Mouse (Mus musculus): ENCODE results near the gene Tdgf1.

GRCm38 (mm10) chr9:110990204-110990603 lies 44.2 kb upstream of the Tdgf1 start, which contains the start of gene Rtp3:
- TF ChIP-seq BHLHE40 (IDR thresholded peaks at IDR 0.05; ENCODE audit: low read depth, low read length) (no peak), CTCF (conservative IDR thresholded peaks at IDR 0.05 in 1 of 2, IDR thresholded peaks at IDR 0.05 in 1 of 2; ENCODE audit: low read depth in 2 of 2, low read length in 2 of 2) (no peak), CHD1 (IDR thresholded peaks at IDR 0.05; ENCODE audit: low read depth, low read length) (no peak), CHD2 (IDR thresholded peaks at IDR 0.05; ENCODE audit: low read length) (no peak), ETS1 (conservative IDR thresholded peaks at IDR 0.05; ENCODE audit: low read depth, low read length) (no peak), ZNF384 (IDR thresholded peaks at IDR 0.05; ENCODE audit: low read depth, low read length) (no peak), KAT2A (IDR thresholded peaks at IDR 0.05; ENCODE audit: insufficient replicate concordance, low read length) (no peak), MAX (IDR thresholded peaks at IDR 0.05; ENCODE audit: low read length) (no peak), JUND (conservative IDR thresholded peaks at IDR 0.05; ENCODE audit: low read depth, low read length) (no peak), TBP (conservative IDR thresholded peaks at IDR 0.05; ENCODE audit: low read depth, low read length) (no peak), RAD21 (IDR thresholded peaks at IDR 0.05; ENCODE audit: low read depth, low read length) (no peak)

Data from CH12.LX (cell line).